Mouse (Mus musculus): ENCODE data around the gene Dync1i1. TPM values are rescaled to one million over a fixed set of nuclear protein-coding genes. Genes with fewer than 3 reads are reported as not detected.

Dync1i1 gene
- polyA plus RNA-seq, 1 experiment from 2014 or later, result 4.0 TPM

DNA sequence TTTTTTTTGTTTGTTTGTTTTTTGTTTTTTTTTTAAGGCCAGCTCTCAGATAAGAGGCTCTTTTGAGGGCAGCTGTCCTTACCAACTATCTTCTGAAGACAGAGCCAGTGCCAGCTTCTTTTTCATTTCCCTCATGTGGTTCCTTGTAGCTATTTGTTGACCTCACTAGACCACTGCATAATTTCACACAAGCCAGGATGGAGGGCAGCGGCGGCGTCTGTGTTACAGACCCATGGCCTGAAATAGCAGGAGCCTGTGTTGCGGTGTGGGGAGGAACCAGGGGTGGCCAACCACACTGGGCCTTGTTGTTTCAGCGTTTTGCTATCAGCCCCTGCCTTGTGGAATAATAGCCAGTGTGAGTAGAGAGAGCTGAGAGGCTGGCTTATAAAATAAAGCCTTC lies 145.6 kb downstream of the Dync1i1 start:
- H3K9me3 ChIP-seq, result no peaks in the 10 kb centered on the region
- H3K4me1 ChIP-seq, result 0 out of 2 replicates have a peak, but pooled peaks cover 4% of the 10 kb centered on the region
- DNase-seq (ENCODE audit: low spot score), result no peak
- H3K27ac ChIP-seq (replicated peaks), result no peak overlapping the region
- H3K27me3 ChIP-seq (replicated peaks; ENCODE audit: low read depth, poor library complexity, severe bottlenecking), result no peaks in the 10 kb centered on the region
- 76% methylated on average over 5 of the region's 5 CpGs for WGBS
- no peak overlapping the region for H3K4me3 ChIP-seq
- H3K36me3 ChIP-seq (replicated peaks), result no peaks in the 10 kb centered on the region

DNA sequence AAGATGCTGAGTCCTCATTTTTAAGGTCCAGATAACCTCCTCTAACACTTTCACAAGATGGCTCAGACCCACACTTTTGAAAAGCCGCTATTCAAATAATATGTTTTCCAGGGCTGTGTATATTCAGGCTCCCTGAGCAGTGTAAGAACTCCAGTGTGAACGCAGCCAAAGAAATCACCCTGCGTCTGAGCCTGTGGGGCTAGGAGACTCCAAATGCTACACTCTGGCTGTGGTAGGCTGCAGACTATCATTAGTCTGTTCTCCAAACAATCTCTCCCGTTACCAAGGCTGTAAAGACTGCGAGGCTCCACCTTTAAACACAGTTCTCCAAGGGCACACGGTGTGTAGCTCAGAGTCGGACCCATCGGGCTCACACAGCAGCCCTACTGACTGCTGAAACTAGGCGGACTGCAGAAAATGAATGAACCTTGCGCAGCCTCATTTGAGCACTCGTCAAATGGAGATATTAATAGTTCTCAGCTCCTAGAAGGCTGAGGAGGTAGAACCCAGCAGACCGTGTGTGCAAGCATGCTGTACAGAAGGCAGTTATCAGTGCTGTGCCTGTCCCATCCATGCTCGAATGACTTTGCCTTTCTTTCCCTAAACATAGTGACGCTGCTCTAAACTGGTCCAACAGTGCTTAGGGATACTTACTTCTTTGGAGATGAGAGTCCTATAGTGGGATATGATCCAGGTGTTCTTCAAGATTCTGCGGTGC lies 146.3 kb downstream of the Dync1i1 start:
- no peaks in the 10 kb centered on the region for H3K27me3 ChIP-seq (replicated peaks; ENCODE audit: low read depth, poor library complexity, severe bottlenecking)
- WGBS, result 86% methylated on average over 15 of the region's 15 CpGs
- no peaks in the 10 kb centered on the region for H3K9me3 ChIP-seq
- H3K4me3 ChIP-seq, result no peak overlapping the region
- H3K36me3 ChIP-seq (replicated peaks), result no peaks in the 10 kb centered on the region
- 0 out of 2 replicates have a peak, but pooled peaks cover 4% of the 10 kb centered on the region for H3K4me1 ChIP-seq
- DNase-seq (ENCODE audit: low spot score), result no peak
- H3K27ac ChIP-seq (replicated peaks), result no peak overlapping the region

- DNase-seq (ENCODE audit: low spot score), result no peak
- Histone ChIP-seq H3K9me3 (no peaks in the 10 kb centered on the region), H3K27ac (replicated peaks) (no peak overlapping the region), H3K4me1 (peaks cover 4% of the 10 kb centered on the region), H3K4me3 (no peak overlapping the region), H3K36me3 (replicated peaks) (no peaks in the 10 kb centered on the region), H3K27me3 (replicated peaks; ENCODE audit: low read depth, poor library complexity, severe bottlenecking) (no peaks in the 10 kb centered on the region)
- 80% methylated on average over 6 of the region's 6 CpGs for WGBS
These were observed 163.9 kb downstream of the Dync1i1 start for GRCm38 (mm10) chr6:5889341-5889740.

GRCm38 (mm10) chr6:5911295-5911694 lies 185.9 kb downstream of the Dync1i1 start:
- DNase-seq (ENCODE audit: low spot score), result no peak
- Histone ChIP-seq H3K36me3 (replicated peaks) (no peaks in the 10 kb centered on the region), H3K4me1 (peaks cover 6% of the 10 kb centered on the region), H3K27ac (replicated peaks) (no peak overlapping the region), H3K4me3 (no peak overlapping the region), H3K9me3 (no peaks in the 10 kb centered on the region), H3K27me3 (replicated peaks; ENCODE audit: low read depth, poor library complexity, severe bottlenecking) (no peaks in the 10 kb centered on the region)
- 84% methylated on average over 7 of the region's 7 CpGs for WGBS

GRCm38 (mm10) chr6:5915028-5915427 lies 189.6 kb downstream of the Dync1i1 start:
- DNase-seq (ENCODE audit: low spot score), result no peak
- Histone ChIP-seq H3K27ac (replicated peaks) (no peak overlapping the region), H3K36me3 (replicated peaks) (no peaks in the 10 kb centered on the region), H3K4me3 (no peak overlapping the region), H3K9me3 (no peaks in the 10 kb centered on the region), H3K4me1 (no peaks in the 10 kb centered on the region), H3K27me3 (replicated peaks; ENCODE audit: low read depth, poor library complexity, severe bottlenecking) (no peaks in the 10 kb centered on the region)
- WGBS, result 76% methylated on average over 2 of the region's 2 CpGs

DNA sequence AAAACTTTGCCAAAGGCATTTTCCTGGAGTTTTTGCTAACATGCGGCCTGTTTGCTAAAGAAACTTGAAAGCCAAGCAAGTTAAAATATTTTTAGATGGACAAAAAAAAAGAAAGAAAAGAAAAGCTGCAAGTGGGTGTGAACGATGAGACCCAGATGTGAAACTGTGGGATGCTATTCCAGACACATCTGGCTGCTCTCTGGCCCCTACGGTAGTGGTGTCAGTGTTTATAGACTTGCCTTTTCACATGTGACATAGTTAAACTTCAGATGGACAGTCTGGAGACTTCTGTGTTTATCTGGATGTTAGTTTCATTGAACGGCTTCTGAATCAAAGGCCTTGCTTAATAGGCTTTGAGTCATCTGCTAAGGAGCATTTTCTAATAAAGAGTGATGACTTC lies 195.2 kb downstream of the Dync1i1 start:
- Histone ChIP-seq H3K4me3 (no peak overlapping the region), H3K27ac (replicated peaks) (no peak overlapping the region), H3K36me3 (replicated peaks) (no peaks in the 10 kb centered on the region), H3K4me1 (no peaks in the 10 kb centered on the region), H3K9me3 (no peaks in the 10 kb centered on the region), H3K27me3 (replicated peaks; ENCODE audit: low read depth, poor library complexity, severe bottlenecking) (no peaks in the 10 kb centered on the region)
- DNase-seq (ENCODE audit: low spot score), result no peak
- WGBS, result 71% methylated on average over 4 of the region's 4 CpGs

DNA sequence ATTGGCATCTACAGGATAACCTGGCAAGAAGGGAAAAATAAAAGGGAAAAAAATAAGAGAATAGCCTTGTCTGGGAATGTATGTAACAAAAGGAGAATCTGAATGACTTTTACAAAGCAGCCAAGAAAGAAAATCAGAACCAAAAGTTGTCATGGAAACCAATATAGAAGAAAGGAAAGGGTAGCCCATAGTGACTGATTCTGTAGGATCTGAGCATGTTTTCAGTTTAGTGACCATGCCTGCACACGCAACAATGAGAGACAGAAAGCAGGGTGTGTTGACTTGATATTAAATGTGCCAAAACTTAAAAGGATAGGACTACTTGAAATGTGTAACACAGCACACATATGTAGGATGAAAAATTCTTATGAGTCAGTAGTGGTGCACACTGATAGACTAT lies 197.2 kb downstream of the Dync1i1 start:
- Histone ChIP-seq H3K9me3 (no peaks in the 10 kb centered on the region), H3K4me1 (no peaks in the 10 kb centered on the region), H3K4me3 (no peak overlapping the region), H3K27ac (replicated peaks) (no peak overlapping the region), H3K27me3 (replicated peaks; ENCODE audit: low read depth, poor library complexity, severe bottlenecking) (no peaks in the 10 kb centered on the region), H3K36me3 (replicated peaks) (no peaks in the 10 kb centered on the region)
- 83% methylated on average over 1 of the region's 1 CpGs for WGBS
- DNase-seq (ENCODE audit: low spot score), result no peak

DNA sequence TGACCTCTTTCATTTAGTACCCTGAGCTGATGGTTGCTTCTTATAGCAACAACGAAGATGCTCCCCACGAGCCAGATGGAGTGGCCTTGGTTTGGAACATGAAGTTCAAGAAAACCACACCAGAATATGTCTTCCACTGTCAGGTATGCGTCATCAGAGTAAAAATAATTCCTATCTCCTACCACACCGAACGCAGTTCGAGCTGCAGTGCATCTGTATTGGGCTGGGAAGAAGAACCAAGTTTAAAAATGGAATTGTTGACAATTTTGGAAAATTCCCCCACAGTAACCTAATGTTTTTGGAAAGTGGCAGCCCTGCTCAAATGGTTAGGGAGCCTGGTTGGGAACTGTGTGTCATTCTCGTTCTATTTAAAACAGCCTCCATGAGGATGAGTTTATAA lies 197.7 kb downstream of the Dync1i1 start:
- no peak for DNase-seq (ENCODE audit: low spot score)
- no peaks in the 10 kb centered on the region for H3K36me3 ChIP-seq (replicated peaks)
- 93% methylated on average over 7 of the region's 7 CpGs for WGBS

GRCm38 (mm10) chr6:5930140-5930539 lies 204.7 kb downstream of the Dync1i1 start:
- H3K27ac ChIP-seq (replicated peaks), result no peak overlapping the region
- no peaks in the 10 kb centered on the region for H3K36me3 ChIP-seq (replicated peaks)
- no peak for DNase-seq (ENCODE audit: low spot score)
- H3K27me3 ChIP-seq (replicated peaks; ENCODE audit: low read depth, poor library complexity, severe bottlenecking), result no peaks in the 10 kb centered on the region
- no peaks in the 10 kb centered on the region for H3K9me3 ChIP-seq
- 91% methylated on average over 8 of the region's 8 CpGs for WGBS
- no peak overlapping the region for H3K4me3 ChIP-seq
- H3K4me1 ChIP-seq, result peaks cover 16% of the 10 kb centered on the region

More for the DNA sequence above, 197.7 kb downstream of the Dync1i1 start:
- H3K9me3 ChIP-seq, result no peaks in the 10 kb centered on the region
- no peaks in the 10 kb centered on the region for H3K4me1 ChIP-seq
- no peak overlapping the region for H3K4me3 ChIP-seq
- no peak overlapping the region for H3K27ac ChIP-seq (replicated peaks)
- H3K27me3 ChIP-seq (replicated peaks; ENCODE audit: low read depth, poor library complexity, severe bottlenecking), result no peaks in the 10 kb centered on the region

DNA sequence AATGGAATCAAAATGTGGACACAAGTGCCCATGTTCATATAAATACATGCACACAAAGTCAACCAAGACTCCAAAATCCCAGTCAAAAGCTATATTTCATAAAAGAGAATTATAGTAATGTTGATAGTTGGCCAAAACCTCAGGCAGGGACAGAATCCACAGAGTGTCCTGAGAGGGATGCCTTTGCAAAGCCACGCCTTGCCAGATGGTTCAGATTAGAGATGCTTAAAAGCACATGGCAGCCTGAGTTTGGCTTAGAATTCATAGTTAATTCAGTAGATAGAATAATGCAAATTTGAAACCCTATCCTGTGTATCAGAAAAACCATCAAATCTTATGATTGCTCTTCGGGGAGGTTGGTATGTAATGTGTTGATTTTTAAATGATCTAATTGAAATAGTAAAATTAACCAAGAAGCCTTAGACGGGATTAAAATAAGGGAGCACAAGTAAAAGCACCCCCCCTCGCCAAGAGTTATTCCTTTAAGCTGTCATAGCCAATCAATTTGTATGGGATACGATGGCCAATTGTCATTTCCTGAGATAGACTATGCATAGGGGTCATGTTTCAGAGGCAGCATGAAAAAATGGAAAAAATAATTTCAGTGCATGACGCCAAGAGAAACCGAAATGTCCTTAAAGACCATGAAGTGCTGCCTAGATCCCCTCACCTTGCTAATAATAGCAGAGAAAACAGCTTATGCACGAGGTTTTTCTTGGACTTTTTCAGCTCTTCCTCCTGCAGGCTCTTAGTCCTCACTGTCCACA lies 210.3 kb downstream of the Dync1i1 start:
- Histone ChIP-seq H3K4me3 (no peak overlapping the region), H3K4me1 (peaks cover 24% of the 10 kb centered on the region), H3K27me3 (replicated peaks; ENCODE audit: low read depth, poor library complexity, severe bottlenecking) (no peaks in the 10 kb centered on the region), H3K9me3 (no peaks in the 10 kb centered on the region), H3K27ac (replicated peaks) (no peak overlapping the region), H3K36me3 (replicated peaks) (no peaks in the 10 kb centered on the region)
- 61% methylated on average over 8 of the region's 8 CpGs for WGBS
- DNase-seq (ENCODE audit: low spot score), result peak; percentile 45

GRCm38 (mm10) chr6:5949812-5950392 lies 224.5 kb downstream of the Dync1i1 start:
- Histone ChIP-seq H3K9me3 (0 out of 2 replicates have a peak, but pooled peaks cover 2% of the 10 kb centered on the region), H3K36me3 (replicated peaks) (no peaks in the 10 kb centered on the region), H3K27ac (replicated peaks) (no peak overlapping the region), H3K4me3 (no peak overlapping the region), H3K27me3 (replicated peaks; ENCODE audit: low read depth, poor library complexity, severe bottlenecking) (no peaks in the 10 kb centered on the region), H3K4me1 (no peaks in the 10 kb centered on the region)
- DNase-seq (ENCODE audit: low spot score), result no peak
- 72% methylated on average over 9 of the region's 9 CpGs for WGBS

- H3K4me1 ChIP-seq, result peaks cover 18% of the 10 kb centered on the region
- 0 out of 2 replicates have a peak, but pooled peaks cover 3% of the 10 kb centered on the region for H3K9me3 ChIP-seq
- DNase-seq (ENCODE audit: low spot score), result peak; percentile 41
- H3K4me3 ChIP-seq, result no peak overlapping the region
- WGBS, result 62% methylated on average over 10 of the region's 10 CpGs
- no peak overlapping the region for H3K27ac ChIP-seq (replicated peaks)
- H3K27me3 ChIP-seq (replicated peaks; ENCODE audit: low read depth, poor library complexity, severe bottlenecking), result no peaks in the 10 kb centered on the region
- no peaks in the 10 kb centered on the region for H3K36me3 ChIP-seq (replicated peaks)
These were observed 231.0 kb downstream of the Dync1i1 start for GRCm38 (mm10) chr6:5956316-5956913.
